Mouse (Mus musculus) brain, embryonic 14.5 days (tissue): Measurements from ENCODE around the gene Fam8a1. TPM values are rescaled to one million over a fixed set of nuclear protein-coding genes. Genes with fewer than 3 reads are reported as not detected.

Experiments used
- DNase-seq: peaks from one replicate; pipeline ENCODE4 v3.0.0-alpha.2; 2011; ENCODE audit warnings: low read depth
- CTCF ChIP-seq: fragments of 200-500 bp; IDR thresholded peaks from 2 replicates; pipeline ENCODE4 v1.5.1; 2012; ENCODE audit warnings: inconsistent platforms, mild to moderate bottlenecking, moderate library complexity, borderline replicate concordance; ENCODE audit not compliant: insufficient read depth, insufficient read length; ENCODE audit errors: extremely low read depth
- POLR2A ChIP-seq: fragments of 200-500 bp; IDR thresholded peaks from 2 replicates; pipeline ENCODE4 v1.6.1; 2012; ENCODE audit warnings: mild to moderate bottlenecking, inconsistent platforms, borderline replicate concordance; ENCODE audit not compliant: poor library complexity, insufficient read depth, insufficient read length, severe bottlenecking; ENCODE audit errors: extremely low read depth
- polyA plus RNA-seq: library from polyadenylated mRNA; depleted of rRNA; stranded (reverse); fragments of >200 nt; gene quantifications from 2 replicates; pipeline ENCODE4 v1.2.3, GENCODE M21; 2012

Fam8a1 gene
- polyA plus RNA-seq, 1 experiment: 66.2 TPM

DNA sequence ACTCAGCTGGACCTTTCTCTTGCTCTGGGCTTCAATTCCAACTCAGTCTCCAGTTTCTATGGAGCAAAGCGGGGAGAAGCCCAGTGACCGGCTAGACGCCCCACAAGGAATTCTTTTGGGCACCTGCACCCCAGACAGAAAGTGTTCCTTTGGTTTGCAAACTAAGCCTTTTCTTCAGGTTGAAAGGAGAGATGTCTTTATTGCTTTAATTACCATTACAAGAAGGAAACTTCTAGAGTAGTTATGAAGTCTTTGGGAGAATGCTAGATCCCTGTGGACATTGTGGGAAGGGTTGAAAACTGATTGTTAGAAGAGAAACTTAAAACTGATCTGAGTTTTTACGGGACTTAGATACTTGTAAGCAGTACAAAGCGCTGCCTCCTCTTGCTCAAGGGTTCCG lies 23.8 kb upstream of the Fam8a1 start:
- TF ChIP-seq POLR2A (no peak), CTCF (no peak)
- DNase-seq: no peak

DNA sequence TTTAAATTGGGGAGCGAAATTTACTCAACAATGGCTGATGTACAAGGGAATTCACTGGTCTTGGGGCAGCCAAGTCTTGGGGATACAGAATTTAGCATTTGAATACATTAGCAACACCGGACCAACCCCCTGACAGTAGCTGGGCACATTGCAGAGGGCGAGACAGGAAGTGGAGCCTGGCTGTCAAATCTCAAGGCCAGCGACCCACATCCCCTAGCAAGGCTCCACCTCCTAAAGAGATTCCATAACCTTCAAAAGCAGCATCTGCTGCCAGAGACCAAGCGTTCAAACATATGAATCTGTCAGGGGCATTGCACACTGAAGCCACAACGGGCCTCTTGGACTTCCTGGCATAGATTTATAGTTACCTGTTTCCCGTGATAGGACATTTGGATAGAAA lies 17.5 kb upstream of the Fam8a1 start:
- TF ChIP-seq POLR2A (no peak), CTCF (no peak)

DNA sequence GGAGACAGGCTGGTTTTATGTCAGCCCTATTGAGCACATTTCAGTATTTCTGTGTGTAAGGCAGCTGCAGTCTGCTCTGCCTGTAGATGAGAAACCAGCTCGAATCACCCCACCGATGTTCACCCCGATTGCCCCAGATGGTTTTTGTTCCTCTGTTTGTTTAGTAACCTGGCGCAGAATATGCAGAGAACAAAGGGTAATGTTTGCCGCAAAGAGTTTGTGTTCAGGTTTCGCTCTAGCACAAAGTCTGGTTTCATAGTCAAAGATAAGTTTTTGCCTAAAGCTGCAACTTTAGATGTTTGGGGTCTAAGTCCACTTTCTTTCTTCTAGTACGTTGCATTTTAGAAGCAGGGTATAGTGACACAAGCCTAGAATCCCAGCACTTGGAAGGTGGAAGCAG lies 16.7 kb upstream of the Fam8a1 start:
- TF ChIP-seq POLR2A (no peak), CTCF (no peak)
- DNase-seq: no peak

More for the DNA sequence above, 17.5 kb upstream of the Fam8a1 start:
- DNase-seq: no peak

DNA sequence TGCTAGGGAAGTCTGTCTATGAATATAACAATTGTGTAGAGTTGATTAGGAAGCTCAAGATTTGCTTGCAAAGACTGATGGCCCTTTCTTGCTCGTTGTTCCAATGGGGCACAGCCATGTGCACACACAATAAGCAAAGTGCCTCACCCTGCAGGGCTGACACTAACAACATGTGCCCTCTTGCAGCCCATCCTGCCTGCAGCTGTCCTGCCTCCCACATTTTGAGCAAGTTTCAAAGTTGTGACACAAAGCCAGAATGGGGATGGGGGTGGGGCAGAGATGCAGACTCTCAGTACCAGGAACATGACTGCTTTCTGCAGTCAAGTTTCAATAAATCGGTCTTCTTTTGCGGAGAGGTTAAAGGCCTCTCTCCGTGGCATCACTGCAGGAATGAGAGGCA lies 15.7 kb upstream of the Fam8a1 start:
- TF ChIP-seq POLR2A (no peak), CTCF (no peak)
- DNase-seq: peak; percentile 40

DNA sequence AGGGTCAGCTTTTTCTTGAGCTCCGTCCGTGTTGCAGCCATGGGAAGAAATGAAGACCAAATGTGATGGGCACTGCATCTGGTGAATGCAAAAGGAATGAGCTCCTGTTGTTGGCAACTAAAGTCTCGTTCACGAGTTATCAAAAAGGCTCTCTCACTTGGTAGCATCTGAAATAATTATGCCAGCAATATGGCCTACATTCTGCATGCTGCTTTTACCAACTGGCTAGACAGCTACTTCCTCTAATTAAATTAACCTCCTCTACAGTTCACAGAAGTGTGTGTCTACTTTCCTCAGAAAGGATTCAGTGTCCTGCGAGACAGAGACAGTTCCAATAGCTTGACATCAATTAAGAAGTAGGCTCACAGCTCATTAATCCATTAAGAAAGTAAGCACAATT lies 14.8 kb upstream of the Fam8a1 start:
- TF ChIP-seq CTCF: no peak
- TF ChIP-seq POLR2A: no peak
- DNase-seq: peak; percentile 76

DNA sequence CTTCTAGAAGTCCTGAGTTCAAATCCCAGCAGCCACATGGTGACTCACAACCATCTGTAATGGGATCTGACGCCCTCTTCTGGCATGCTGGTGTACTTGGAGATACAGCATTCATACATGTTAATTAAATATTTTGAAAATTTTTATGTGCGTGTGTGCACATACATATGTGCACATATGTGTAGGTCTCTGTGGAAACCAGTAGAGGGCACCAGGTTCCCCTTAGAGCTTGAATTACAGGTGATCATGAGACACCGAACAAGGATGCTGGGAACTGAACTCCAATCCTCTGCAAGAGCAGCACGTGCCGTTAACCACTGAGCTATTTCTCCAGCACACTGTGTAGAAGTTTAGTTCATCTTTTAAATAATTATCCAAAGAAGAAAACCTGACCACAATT lies 10.1 kb upstream of the Fam8a1 start:
- TF ChIP-seq CTCF: no peak
- TF ChIP-seq POLR2A: no peak

DNA sequence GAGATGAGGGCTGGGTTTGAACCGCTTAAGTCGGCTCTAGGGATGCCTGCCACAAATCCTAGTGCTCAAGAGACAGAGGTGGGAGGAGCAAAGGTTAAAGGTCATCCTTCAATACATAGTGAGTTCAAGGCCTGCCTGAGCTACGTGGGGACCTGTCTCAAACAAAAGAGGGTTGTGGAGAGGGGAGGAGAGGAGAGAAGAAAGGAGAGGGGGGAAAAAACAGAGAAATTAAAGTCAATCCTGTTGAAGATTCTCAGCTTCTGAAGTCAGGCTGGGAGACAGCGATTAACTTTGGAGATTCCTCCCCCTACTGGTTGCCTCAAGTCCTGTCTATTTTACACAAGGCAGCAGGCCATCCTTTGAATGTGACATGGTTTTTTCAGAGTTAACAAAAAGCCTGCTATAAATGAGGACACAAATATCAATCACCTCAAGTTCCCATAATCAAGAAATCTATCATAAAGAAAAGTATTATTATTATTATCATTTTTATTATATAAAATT lies 5.8 kb upstream of the Fam8a1 start:
- TF ChIP-seq CTCF: peak; percentile 69; the same call in 1 of the 2 replicates
- TF ChIP-seq POLR2A: no peak
- DNase-seq: peak; percentile 89

More for the DNA sequence above, 10.1 kb upstream of the Fam8a1 start:
- no peak for DNase-seq

DNA sequence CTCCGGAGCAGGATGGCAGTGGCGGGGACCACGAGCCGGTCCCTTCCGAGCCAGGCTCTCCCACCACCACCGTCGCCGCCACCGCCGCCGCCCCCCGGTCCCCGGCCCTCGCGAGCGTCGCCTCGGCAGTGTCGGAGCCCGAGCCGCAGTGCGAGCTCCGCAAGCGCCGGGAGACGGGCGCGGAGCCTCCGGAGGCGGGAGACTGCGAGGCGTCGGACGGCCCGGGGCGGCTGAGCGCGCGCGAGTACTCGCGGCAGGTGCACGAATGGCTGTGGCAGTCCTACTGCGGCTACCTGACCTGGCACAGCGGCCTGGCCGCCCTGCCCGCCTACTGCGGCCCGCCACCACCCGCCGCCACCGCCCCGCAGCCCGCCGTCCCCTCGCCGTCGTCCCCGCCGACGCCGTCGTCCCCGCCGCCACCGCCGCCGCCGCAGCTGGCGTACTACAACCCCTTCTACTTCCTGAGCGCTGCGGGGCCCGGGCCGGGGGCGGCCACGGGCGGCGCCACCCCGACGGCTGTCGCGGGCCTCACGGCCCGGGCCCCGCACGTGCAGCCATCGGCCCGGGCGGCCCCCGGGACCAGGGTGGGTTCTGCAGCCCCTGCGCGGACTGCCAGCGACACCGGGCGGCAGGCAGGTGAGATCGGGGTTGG lies 424 bp downstream of the Fam8a1 start:
- DNase-seq: peak; percentile 48
- TF ChIP-seq POLR2A: no peak
- TF ChIP-seq CTCF: peak; percentile 15; the same call in 1 of the 2 replicates

DNA sequence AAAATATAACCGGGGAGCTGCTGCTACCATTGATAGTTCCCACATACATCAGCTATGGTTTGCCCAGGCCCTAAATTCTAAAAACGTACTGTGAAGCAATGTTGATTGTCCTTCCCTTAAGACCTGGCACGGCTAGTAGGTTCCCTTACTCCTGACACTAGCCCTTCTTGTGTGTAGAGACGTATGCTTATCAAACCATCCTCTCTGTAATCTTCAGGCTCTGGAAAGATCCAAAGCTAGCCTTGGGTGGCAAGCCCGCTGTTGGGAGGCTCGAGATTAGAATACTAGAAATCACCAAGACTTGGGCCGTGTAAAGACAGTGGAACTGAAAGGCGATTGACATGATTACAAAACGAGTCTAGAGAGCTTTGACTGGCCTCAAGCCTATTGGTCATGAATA lies 1.2 kb downstream of the Fam8a1 start:
- DNase-seq: no peak
- TF ChIP-seq CTCF: no peak
- TF ChIP-seq POLR2A: no peak

DNA sequence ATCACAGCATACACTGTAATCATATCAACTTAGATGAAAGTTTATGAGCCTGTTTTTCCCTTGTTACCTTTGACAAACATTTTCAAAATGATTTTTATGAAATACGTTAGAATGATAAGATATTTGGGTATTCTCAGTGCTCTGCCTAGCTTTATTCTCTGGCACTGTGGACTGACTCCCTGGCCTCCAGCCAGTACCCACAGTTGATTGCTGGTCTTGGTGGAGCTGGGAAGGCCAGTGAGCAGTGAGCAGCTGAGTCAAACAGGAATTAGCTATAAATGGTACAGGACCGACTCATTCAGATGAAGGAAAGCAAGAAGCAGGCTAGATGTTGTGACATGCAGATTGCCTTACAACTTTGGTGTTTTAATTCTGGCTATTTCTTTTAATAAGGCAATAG lies 5.3 kb downstream of the Fam8a1 start:
- TF ChIP-seq POLR2A (no peak), CTCF (no peak)
- no peak for DNase-seq

DNA sequence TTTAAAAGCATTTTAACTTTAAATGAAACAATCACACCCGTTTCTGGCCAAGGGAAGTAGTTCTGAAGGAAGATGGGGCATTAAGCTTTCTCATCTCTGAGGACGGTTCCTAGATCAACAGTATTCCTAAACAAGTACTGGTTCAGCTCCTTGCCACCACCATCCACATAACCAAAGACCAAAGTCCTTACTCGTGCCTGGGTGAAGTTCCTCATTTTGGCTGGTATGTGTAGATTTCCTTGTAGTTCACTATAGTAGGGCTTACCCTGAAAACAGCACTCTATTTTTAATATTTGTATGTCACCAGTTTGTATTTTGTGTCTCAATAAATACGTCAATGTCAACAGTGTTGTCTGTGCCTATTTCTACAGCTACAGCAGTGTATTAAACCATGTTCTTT lies 8.4 kb downstream of the Fam8a1 start:
- DNase-seq: no peak
- no peak for TF ChIP-seq CTCF
- TF ChIP-seq POLR2A: no peak

DNA sequence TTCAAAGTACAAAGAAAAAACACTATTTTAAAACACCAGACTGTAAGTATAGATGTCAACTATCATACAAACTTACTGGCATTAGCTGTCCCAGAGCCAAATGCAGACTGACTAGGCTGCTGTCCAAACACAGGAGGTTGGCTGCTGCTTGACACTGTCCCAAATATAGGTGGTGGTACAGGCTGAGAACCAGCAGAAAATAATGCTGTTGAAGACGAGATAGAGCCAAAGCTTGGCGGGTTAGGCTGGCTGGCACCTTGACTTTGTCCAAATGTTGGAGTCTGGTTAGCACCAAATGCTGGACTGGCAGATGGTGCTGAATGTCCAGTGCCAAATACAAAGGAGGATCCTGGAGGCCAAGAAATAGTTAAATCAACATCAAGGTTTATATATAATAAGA lies 13.6 kb downstream of the Fam8a1 start:
- DNase-seq: peak; percentile 10
- no peak for TF ChIP-seq CTCF
- no peak for TF ChIP-seq POLR2A

DNA sequence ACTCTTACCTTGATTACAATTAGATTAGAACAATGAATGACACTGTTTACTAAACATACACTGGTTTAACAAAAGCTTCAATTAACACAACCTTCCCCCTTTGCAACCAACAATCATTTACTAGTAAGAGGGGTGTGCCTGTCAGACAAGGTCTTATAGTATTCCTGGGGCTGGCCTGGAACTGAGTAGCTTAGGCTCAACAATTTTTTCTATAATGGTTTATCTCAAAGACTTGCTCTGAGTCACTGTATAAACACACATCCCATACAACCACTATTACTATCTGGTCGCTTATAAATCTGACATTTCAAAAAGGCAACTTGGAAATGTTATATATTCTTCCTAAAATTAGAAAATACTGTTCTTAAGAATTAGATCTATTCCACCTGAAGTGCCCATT lies 14.0 kb downstream of the Fam8a1 start:
- DNase-seq: no peak
- TF ChIP-seq POLR2A: no peak
- TF ChIP-seq CTCF: no peak
